Mouse (Mus musculus) ovary, postnatal 14 days (tissue): ENCODE results near the gene Ggt5.

Source experiments
- DNase-seq: peaks from one replicate; pipeline ENCODE4 v3.0.0; 2022; ENCODE audit warnings: low spot score

The Ggt5 gene

GRCm38 (mm10) chr10:75568441-75568840, 20.7 kb upstream of the Ggt5 start:
- DNase-seq = no peak

DNA sequence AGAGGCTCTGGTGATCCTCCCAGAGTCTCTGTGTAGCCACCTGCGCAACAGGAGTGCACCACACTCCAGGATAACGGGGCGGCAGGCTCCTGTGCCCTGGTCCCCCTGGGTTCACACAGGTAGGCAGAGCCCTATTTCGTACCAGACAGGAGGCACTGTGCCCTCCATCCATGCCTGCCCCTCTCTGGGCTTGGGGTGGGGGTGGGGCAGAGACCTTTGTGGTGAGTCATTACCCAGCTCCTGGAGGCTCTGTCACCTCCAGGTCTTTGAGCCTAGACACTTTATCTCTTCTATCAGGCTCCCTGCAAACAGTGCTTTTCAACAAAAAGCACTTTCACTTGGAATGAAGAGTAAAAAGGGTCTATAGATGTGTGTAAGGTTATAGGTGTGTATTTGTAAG, 20.3 kb upstream of the Ggt5 start:
- no peak for DNase-seq

DNA sequence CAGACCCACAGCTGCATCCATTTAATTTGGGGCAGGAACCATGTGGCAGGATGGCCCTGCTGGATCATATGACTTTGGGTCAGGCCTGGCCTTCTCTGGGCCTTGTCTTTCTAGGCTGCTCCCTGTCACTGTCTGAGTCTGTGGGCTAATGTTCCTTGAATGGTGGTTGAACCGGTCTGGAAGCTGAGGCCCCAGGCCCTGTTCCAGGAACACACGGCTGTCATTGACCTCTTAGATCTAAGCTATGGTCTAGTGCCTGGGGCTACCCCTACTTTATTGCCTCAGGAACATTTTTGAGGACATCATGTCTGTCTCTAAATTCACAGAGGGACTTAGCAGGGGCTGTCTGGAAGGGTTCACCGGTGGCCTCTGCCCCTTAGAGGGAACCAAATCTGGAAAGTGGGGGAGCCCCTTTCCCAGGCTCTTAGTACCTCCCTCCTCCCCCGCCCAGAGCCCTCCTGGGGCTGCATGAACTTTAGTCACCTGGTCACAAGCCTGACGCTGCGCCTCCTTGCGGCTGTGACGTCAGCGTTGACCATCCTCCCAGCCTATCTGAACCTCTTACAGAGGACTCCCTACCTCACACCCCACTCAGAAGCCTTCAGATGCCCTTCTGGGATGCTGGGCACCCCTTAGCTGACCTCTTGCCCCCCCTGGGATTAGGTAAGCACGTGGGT, 18.0 kb upstream of the Ggt5 start:
- DNase-seq = no peak

DNA sequence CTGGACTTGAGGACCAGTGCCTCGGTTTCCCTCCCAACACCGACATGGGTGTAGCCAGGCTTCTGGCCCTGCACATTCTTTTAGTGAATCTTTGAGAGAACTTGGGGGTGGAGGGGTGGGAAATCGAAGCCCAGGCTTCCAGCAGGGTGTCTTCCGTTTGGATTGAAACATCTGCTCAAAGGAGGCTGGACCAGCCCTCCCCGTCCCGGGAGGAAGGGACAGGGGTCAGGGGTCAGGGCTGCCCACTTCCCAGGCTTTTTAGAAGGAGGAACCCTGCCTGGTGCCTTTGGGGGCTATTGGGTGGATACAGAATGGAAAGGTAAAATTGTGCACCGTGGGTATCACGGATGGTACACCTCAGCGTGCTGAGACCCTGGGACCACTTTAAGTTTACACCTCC, 17.2 kb upstream of the Ggt5 start:
- no peak for DNase-seq

- DNase-seq = no peak
These were observed 16.0 kb upstream of the Ggt5 start for GRCm38 (mm10) chr10:75573181-75573580.

DNA sequence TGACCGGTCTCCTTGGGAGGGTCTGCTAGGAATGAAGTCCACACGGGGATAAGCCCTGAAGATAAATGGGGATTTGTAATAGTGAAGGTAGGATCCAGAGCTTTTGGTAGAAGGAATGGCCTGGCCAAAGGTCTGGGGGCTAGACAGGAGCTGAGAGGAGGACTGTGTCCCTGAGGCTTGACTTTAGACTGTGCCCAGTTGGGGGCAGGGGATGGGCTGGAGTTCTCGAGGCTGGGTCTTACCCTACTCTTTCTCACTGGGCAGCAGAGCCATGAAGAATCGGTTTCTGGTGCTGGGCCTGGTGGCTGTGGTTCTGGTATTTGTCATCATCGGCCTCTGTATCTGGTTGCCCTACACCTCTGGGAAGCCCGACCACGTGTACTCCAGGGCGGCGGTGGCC, 15.2 kb upstream of the Ggt5 start:
- no peak for DNase-seq

DNA sequence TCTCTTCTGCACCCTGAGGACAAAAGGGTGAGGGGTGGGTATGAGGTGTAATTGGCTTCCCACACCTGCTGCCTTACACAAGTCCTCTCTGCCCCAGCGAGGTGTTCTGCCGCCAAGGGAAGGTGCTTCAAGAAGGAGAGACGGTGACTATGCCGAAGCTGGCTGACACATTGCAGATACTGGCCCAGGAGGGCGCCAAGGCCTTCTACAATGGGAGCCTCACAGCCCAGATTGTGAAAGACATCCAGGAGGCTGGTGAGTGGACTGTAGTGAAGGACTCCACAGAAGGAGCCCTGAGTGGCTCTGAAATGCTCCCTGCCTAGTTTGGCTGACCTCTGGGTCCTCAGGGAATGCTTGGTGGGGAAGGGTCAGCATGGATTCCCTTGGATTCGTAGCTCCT, 10.0 kb upstream of the Ggt5 start:
- no peak for DNase-seq

GRCm38 (mm10) chr10:75585876-75586552, 3.1 kb upstream of the Ggt5 start:
- peak; percentile 90 for DNase-seq

GRCm38 (mm10) chr10:75586553-75586879, 2.6 kb upstream of the Ggt5 start:
- DNase-seq = no peak

DNA sequence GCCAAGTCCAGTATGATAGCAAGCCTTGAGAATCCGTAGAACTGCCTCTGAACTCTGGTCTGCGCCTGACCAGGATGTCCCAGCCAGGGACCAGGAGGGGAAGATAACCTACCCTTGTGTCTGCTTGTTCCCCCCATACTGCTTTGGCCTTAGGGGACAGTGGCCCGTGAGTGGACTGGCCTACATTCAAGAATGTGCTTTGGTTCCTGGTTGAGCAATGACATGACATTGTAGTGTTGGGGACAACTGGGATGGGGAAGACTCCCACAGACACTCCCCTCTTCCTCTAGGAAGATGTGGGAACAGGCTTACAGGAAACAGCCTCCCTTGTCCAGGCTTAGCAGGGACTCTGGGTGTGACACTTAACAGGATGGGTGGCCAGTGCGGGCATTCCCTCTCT, 1.4 kb upstream of the Ggt5 start:
- no peak for DNase-seq

GRCm38 (mm10) chr10:75588336-75588735, 804 bp upstream of the Ggt5 start:
- DNase-seq = peak; percentile 31

DNA sequence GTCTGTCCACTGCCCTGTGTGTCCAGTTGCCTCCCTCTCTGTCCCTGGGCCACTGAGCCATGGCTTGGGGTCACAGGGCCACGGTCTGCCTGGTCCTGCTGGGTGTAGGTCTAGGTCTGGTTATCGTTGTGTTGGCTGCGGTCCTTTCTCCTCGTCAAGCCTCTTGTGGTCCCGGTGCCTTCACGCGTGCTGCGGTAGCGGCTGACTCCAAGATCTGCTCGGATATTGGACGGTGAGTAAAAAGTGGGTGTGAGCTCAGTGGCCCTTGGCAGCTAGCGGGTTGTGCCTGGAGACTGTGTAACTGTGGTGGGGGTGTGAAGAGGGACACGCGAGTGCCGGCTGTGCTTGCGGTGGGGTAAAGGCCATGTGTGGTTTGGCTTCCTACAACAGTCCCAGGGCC, 511 bp downstream of the Ggt5 start:
- DNase-seq = no peak

DNA sequence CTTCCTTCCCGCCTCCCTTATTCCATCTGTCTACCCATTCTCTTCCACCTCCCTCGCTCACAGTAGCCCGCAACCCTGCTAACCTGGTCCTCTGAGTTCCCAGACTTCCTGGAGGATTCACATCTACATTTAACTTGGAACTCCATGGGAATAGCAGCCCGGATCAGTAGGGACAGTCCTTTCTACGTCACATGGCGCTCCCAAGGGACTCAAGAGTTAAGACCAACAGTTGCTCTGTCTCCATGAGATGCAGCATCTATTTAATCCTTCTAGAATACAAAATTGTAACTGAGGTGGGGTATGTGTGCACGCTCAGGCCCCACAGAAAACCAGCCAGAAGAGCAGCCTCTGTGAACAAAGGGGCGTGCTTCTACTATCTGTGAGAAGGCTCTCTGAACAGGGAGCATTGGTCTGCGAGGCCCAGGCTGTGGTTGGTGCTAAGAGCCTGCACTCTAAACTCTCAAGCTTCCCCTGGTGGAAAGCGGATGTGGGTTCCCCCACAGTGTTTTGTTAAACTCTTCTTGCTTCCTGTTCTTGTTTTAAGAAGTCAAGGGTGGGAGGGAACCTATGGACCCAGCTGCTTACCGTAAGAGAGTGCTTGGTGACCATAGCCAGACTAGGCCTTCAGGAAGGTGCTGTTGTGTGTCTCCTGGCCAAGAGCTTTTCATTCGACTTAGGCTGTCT, 2.2 kb downstream of the Ggt5 start:
- no peak for DNase-seq

DNA sequence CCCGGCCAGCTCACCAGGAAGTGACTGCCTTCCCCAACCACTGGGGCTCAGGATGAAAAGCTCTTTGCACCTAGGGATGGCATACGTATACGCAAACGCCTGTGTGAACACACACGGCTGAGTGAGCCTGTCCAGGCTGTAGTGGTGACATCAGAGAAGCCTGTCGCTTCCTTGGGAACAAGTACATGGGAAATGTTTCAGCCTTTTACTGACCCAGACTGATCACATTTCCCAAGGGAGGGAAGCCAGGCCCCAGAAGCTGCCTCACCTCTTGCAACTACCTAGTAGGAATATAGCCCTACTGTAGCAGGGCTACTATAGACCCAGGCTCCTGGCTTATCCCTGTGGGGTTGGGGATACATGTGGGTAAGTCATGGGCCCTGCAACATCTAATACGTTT, 3.4 kb downstream of the Ggt5 start:
- DNase-seq = no peak

- DNase-seq = peak; percentile 68
These were observed 6.8 kb downstream of the Ggt5 start for GRCm38 (mm10) chr10:75595981-75596380.

GRCm38 (mm10) chr10:75600189-75600730, 11.1 kb downstream of the Ggt5 start:
- DNase-seq = no peak

DNA sequence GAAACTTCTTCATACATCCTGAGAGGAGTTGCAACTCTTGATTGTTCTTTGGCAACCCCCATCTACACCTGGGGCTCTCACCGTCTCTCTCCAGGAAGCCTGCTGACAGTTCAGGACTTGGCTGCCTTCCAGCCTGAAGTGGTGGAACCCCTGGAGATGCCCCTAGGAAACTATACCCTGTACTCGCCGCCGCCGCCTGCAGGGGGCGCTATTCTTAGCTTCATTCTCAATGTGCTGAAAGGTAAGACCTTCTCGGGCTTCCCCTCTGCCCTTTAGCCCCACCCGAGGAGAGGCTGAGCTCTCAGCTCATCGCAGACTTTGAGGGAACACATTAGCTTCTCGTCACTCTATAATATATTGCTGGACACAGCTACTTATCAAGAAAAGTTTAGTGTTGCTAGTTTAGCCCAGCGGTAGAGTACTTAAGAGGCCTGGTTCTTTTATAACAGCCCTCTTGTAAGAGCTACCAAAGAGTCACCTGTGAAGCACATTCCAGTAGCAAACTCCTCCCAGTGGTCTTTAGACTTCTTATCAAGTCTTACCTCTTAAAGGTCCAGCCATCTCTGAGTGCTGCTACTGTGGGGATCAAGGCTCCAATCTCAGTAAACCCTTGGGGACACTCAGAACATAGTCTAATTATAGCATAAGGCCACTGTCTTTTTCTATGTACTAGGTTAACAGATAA, 16.2 kb downstream of the Ggt5 start:
- DNase-seq = no peak

DNA sequence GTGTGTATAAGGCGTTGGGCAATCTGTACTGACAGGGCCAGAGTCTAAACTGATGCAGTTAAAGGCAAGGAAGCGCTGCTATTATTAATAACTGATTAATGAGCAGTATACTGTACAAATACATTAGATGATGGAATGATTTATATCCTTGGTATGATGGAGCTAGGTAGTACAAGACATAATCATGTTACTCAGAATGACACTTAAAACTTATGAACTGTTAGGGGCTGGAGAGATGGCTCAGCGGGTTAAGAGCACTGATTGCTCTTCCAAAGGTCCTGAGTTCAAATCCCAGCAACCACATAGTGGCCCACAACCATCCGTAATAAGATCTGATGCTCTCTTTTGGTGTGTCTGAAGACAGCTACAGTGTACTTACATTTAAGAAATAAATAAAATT, 18.1 kb downstream of the Ggt5 start:
- DNase-seq = no peak

- DNase-seq = no peak
These were observed 19.8 kb downstream of the Ggt5 start for GRCm38 (mm10) chr10:75608975-75609374.

DNA sequence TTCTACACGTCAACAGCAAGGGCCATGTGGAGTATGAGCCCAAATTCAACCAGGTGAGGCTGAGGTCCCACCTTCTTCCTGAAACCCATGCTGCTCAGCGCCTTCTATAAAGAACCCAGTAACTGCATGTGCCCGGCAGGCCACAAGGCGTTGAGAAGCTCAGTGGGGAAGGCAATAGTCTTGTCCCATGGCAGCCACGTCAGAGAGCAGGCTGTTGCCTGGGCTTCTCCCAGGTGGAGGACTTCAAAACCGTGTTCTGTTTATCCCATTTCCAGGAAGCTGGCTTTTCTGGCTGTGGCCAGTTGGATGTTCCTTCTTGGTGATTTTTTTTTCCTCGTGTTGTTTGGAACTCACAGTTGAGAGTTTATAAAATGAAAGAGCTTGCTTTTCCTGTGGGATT, 21.3 kb downstream of the Ggt5 start:
- no peak for DNase-seq

DNA sequence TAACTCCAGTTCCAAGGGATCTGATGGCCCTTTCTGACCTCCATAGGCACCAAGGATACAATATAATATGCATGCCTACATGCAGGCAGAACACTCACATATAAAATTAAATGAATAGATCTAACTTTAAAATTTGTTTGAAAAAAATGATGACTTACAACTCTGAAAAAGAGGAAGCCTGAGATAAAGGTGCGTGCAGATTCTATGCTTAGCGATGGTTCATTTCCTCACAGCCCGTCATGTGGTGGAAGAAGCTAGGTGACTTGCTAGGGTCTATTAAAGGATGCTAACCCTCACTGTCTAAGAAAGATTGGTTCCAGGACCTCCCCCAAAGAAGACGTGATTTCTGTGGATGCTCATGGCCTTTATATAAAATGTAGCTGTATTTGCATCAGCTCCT, 26.9 kb downstream of the Ggt5 start:
- no peak for DNase-seq

DNA sequence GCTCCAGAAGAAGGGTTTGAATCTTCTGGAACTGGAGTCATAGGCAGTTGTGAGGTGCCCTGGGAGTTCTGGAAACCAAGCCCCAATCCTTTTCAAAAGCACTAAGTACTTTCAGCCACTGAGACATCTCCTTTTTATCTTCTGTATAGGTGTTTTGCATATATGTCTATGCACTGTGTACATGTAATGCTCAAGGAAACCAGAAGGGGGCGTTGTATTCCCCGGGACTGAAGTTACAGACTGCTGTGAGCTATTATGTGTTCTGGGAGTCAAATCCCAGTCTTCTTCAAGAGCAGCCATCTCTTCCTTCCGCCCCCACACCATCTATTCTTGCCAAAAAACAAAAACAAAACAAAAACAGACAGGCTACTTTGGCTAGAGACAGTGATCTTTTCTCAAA, 31.7 kb downstream of the Ggt5 start:
- DNase-seq = no peak

DNA sequence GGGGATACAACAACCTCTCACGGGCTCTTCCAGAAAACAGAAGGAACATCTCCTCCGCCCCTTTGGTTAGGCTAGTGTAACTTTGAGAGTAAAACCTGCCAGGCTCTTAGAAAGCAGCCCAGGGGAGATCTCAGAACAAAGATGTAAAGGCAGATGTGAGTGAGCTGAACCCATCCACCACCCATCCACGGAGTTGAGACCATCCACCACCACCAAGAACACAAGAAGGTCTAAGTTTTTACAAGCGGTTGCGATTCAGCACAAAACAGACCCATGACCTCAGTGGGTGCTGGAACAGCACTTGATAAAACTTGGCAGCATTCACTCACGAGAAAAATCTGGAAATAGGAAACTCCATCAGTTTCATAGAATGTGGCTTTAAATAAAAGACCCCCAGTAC, 36.8 kb downstream of the Ggt5 start:
- no peak for DNase-seq
